Mouse (Mus musculus) lung, postnatal 0 days (tissue): ENCODE data around the gene Pard3b.

Source experiments
- CTCF ChIP-seq: IDR thresholded peaks from 2 replicates; pipeline ENCODE4 v1.5.1; 2016; ENCODE audit warnings: antibody characterized with exemption, mild to moderate bottlenecking
- EP300 ChIP-seq: IDR thresholded peaks from 2 replicates; pipeline ENCODE4 v1.6.1; 2016; ENCODE audit warnings: antibody characterized with exemption, mild to moderate bottlenecking, control low read depth

GRCm38 (mm10) chr1:62591296-62592031, 952.8 kb downstream of the Pard3b start:
- TF ChIP-seq CTCF (no peak), EP300 (no peak)
